Mouse (Mus musculus): ENCODE results near the gene Pid1. TPM values are rescaled to one million over a fixed set of nuclear protein-coding genes. Genes with fewer than 3 reads are reported as not detected.

Pid1 gene
- polyA plus RNA-seq, 1 experiment from 2014 or later = 20.8 TPM

DNA sequence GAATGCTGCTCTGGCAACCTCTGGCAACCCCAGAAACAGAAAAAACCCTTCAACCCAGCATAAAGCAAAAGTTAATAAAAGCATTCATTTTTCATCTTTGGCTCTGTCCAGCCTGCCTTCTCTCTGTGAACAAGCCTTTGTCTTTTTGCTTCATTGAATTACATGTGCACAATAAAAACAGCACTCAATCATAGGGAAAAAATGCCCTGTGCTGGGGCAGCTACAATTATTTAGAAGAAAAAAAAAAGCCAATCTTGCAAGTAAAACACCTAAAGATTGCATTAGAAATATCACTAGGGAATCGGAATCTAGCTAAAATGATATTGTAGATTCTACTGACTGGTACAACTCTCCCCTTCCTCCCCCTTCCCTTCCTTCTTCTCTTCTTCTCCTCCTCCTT is 307.7 kb downstream of the Pid1 start:
- 76% methylated on average over 1 of the region's 1 CpGs for WGBS
- no peaks in the 10 kb centered on the region for H3K36me3 ChIP-seq (ENCODE audit: insufficient read depth, low read length)
- no peak for ATAC-seq
- TF ChIP-seq CTCF (IDR thresholded peaks at IDR 0.05) (no peak), EP300 (IDR thresholded peaks at IDR 0.05) (no peak)
- no peaks in the 10 kb centered on the region for H3K4me1 ChIP-seq (ENCODE audit: insufficient read depth, low read depth, low read length)
- no peaks in the 10 kb centered on the region for H3K27me3 ChIP-seq (replicated peaks; ENCODE audit: insufficient read depth, low read length)
- H3K9ac ChIP-seq (replicated peaks; ENCODE audit: low read depth) = no peak overlapping the region
- H3K4me3 ChIP-seq (ENCODE audit: low read depth, low read length) = no peak overlapping the region
- no peak overlapping the region for H3K4me2 ChIP-seq (replicated peaks; ENCODE audit: low read depth, low read length)
- no peak for DNase-seq (ENCODE audit: low spot score)
- H3K27ac ChIP-seq (ENCODE audit: low read length) = no peak overlapping the region
- H3K9me3 ChIP-seq (ENCODE audit: low read length) = no peaks in the 10 kb centered on the region

DNA sequence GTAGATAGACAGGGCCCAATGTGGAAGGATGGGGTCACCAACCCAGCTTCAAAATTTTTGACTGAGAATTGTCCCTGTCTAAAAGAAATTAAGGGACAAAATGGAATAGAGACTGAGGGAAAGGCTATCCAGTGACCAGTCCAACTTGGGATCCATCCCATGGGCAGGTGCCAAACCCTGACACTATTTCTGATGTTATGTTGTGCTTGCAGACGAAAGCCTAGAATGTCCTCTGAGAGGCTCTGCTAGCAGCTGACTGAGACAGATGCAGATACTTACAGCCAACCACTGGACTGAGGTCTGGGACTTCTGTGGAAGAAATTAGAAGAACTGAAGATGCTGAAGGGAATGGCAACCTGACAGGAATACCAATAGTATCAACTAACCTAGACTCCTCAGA is 338.2 kb downstream of the Pid1 start:
- TF ChIP-seq EP300 (IDR thresholded peaks at IDR 0.05) = no peak
- TF ChIP-seq CTCF (IDR thresholded peaks at IDR 0.05) = no peak

DNA sequence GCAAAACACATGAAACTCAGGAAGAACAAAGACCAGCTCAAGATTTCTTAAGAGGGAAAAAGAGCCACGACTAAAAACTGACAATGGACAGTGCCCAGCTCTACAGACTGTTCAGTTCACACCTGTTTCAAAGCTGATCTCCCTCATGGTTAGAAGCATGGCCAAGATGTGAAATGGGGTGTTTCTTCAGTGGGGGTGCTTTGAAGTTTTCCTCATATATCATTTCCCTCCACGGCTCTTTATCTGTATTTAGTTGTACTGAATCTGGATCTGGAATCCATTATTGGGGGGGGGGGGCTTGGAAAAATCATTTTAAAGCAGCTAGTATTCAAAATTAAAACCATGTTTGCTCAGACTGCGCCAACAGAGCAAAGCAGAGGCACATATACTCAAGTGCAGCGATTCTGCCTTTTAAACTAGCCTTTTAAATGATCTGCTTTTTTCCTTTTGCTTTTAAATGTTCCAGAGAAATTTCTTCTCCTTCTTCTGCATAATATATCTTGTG is 351.1 kb downstream of the Pid1 start:
- Histone ChIP-seq H3K27me3 (replicated peaks; ENCODE audit: insufficient read depth, low read length) (no peaks in the 10 kb centered on the region), H3K4me3 (ENCODE audit: low read depth, low read length) (no peak overlapping the region), H3K4me2 (replicated peaks; ENCODE audit: low read depth, low read length) (no peak overlapping the region), H3K27ac (ENCODE audit: low read length) (no peak overlapping the region), H3K36me3 (ENCODE audit: insufficient read depth, low read length) (no peaks in the 10 kb centered on the region), H3K4me1 (ENCODE audit: insufficient read depth, low read depth, low read length) (no peaks in the 10 kb centered on the region), H3K9ac (replicated peaks; ENCODE audit: low read depth) (no peak overlapping the region), H3K9me3 (ENCODE audit: low read length) (no peaks in the 10 kb centered on the region)
- DNase-seq (ENCODE audit: low spot score) = no peak
- ATAC-seq = no peak
- 75% methylated on average over 4 of the region's 4 CpGs for WGBS
- no peak for TF ChIP-seq EP300 (IDR thresholded peaks at IDR 0.05)
- no peak for TF ChIP-seq CTCF (IDR thresholded peaks at IDR 0.05)

More for the DNA sequence above, 338.2 kb downstream of the Pid1 start:
- Histone ChIP-seq H3K27me3 (replicated peaks; ENCODE audit: insufficient read depth, low read length) (no peaks in the 10 kb centered on the region), H3K27ac (ENCODE audit: low read length) (no peak overlapping the region), H3K4me3 (ENCODE audit: low read depth, low read length) (no peak overlapping the region), H3K4me1 (ENCODE audit: insufficient read depth, low read depth, low read length) (no peaks in the 10 kb centered on the region), H3K36me3 (ENCODE audit: insufficient read depth, low read length) (no peaks in the 10 kb centered on the region), H3K9me3 (ENCODE audit: low read length) (no peaks in the 10 kb centered on the region), H3K9ac (replicated peaks; ENCODE audit: low read depth) (no peak overlapping the region), H3K4me2 (replicated peaks; ENCODE audit: low read depth, low read length) (no peak overlapping the region)
- WGBS = 54% methylated on average over 1 of the region's 1 CpGs
- no peak for DNase-seq (ENCODE audit: low spot score)
- ATAC-seq = no peak

DNA sequence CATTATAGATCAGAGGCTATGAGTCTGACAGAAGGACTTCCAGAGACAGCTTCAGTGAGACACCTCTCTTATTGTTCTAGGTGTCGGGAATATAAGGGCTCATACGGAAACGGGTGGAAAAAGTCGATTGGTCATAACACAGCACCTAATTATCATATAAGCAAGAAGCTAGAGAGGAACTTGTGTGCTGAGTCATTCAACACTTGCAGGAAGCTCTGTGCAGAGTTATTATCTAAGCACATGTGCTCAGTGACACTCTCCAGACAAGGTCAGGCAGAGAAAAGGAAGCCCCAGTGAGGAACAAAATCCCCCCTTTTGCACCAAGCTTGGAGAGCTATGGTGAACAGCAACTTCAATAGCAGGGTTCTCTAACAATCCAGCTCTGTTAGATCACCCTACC is 361.4 kb downstream of the Pid1 start:
- Histone ChIP-seq H3K27ac (ENCODE audit: low read length) (no peak overlapping the region), H3K4me3 (ENCODE audit: low read depth, low read length) (no peak overlapping the region), H3K9me3 (ENCODE audit: low read length) (no peaks in the 10 kb centered on the region), H3K4me2 (replicated peaks; ENCODE audit: low read depth, low read length) (no peak overlapping the region), H3K4me1 (ENCODE audit: insufficient read depth, low read depth, low read length) (no peaks in the 10 kb centered on the region), H3K9ac (replicated peaks; ENCODE audit: low read depth) (no peak overlapping the region), H3K36me3 (ENCODE audit: insufficient read depth, low read length) (no peaks in the 10 kb centered on the region), H3K27me3 (replicated peaks; ENCODE audit: insufficient read depth, low read length) (no peaks in the 10 kb centered on the region)
- no peak for TF ChIP-seq EP300 (IDR thresholded peaks at IDR 0.05)
- no peak for TF ChIP-seq CTCF (IDR thresholded peaks at IDR 0.05)
- no peak for DNase-seq (ENCODE audit: low spot score)
- whole genome bisulfite sequencing = 42% methylated on average over 4 of the region's 4 CpGs
- ATAC-seq = no peak

Small RNA genes lying within 50 kb of the gene (microRNA-seq; reads per million reads assigned to microRNA genes)
- not detected for gene Mir6353

All from lung, postnatal 0 days (tissue).